Mouse (Mus musculus) lung, adult 10 weeks (tissue): Measurements from ENCODE around the gene Catspere2. TPM values are rescaled to one million over a fixed set of nuclear protein-coding genes. Genes with fewer than 3 reads are reported as not detected.

ENCODE experiments used
- polyA plus RNA-seq: library from polyadenylated mRNA; stranded (reverse); fragments of 350-450 nt; fragmentation: Illumina TruSeq; extraction: RNeasy Lipid Tissue Mini Kit (QIAGEN cat#74804); gene quantifications from one replicate; pipeline ENCODE4 v1.2.3, GENCODE M21; 2014; ENCODE audit warnings: low read depth, low replicate concordance; ENCODE audit not compliant: insufficient read depth

The Catspere2 gene
- 1.1 TPM for polyA plus RNA-seq

GRCm38 (mm10) chr1:177983024-177983450 lies at the start of gene Catspere2:
Gene Catspere2, plus strand, starts transcription at chr1:177983423.

GRCm38 (mm10) chr1:178187216-178187791 lies 204.1 kb downstream of the Catspere2 start, which contains the start of gene Desi2:
Gene Desi2, plus strand, starts transcription at chr1:178187417.

Other genes starting within 250 kb of the Catspere2 start
- 32.2 TPM for gene Adss, start 186.9 kb upstream of the Catspere2 start, polyA plus RNA-seq
- 4.3 TPM for gene Desi2, start 204.0 kb downstream of the Catspere2 start, polyA plus RNA-seq